Mouse (Mus musculus) midbrain, embryonic 14.5 days (tissue): ENCODE results near the gene Ift20. TPM values are rescaled to one million over a fixed set of nuclear protein-coding genes. Genes with fewer than 3 reads are reported as not detected.
"Not testable (repeated sequence)": the region's sequence is repeated elsewhere in the genome, so short reads cannot be mapped to it uniquely, and the experiment has no call there.

Experiments used
- ATAC-seq: fragments of 200-750 bp; cut with Nextera tagmentation; 2 replicates; pipeline ENCODE4 v1.8.0; 2017; ENCODE audit warnings: moderate number of reproducible peaks, moderate library complexity; ENCODE audit not compliant: low FRiP score, low TSS enrichment
- DNase-seq: peaks from one replicate; pipeline ENCODE4 v3.0.0-alpha.2; 2015
- H3K27ac ChIP-seq: fragments of 300-500 bp; sonication (generic); replicated peaks from 2 replicates; pipeline ENCODE4 v1.5.1; 2014; ENCODE audit warnings: mild to moderate bottlenecking, low read depth, low read length, moderate library complexity
- H3K27me3 ChIP-seq: fragments of 300-500 bp; sonication (generic); 2 replicates; pipeline ENCODE4 v1.6.1; 2014; ENCODE audit warnings: low read length, control low read depth, mixed read lengths; ENCODE audit not compliant: control insufficient read depth, insufficient read depth
- H3K36me3 ChIP-seq: fragments of 300-500 bp; sonication (generic); 2 replicates; pipeline ENCODE4 v1.6.1; 2014; ENCODE audit warnings: low read length, control low read depth; ENCODE audit not compliant: control insufficient read depth, insufficient read depth
- H3K4me1 ChIP-seq: fragments of 300-500 bp; sonication (generic); 2 replicates; pipeline ENCODE4 v1.6.1; 2014; ENCODE audit warnings: mild to moderate bottlenecking, antibody characterized with exemption, low read length, control low read depth; ENCODE audit not compliant: control insufficient read depth, insufficient read depth
- H3K4me2 ChIP-seq: fragments of 300-500 bp; sonication (generic); 2 replicates; pipeline ENCODE4 v1.6.1; 2014; ENCODE audit warnings: mild to moderate bottlenecking, low read length, moderate library complexity
- H3K4me3 ChIP-seq: fragments of 300-500 bp; sonication (generic); replicated peaks from 2 replicates; pipeline ENCODE4 v1.5.1; 2014; ENCODE audit warnings: low read depth, low read length
- H3K9ac ChIP-seq: fragments of 300-500 bp; sonication (generic); replicated peaks from 2 replicates; pipeline ENCODE4 v1.6.1; 2014; ENCODE audit warnings: mild to moderate bottlenecking, low read length, moderate library complexity
- H3K9me3 ChIP-seq: fragments of 300-500 bp; sonication (generic); 2 replicates; pipeline ENCODE4 v1.6.1; 2016; ENCODE audit warnings: low read length, control low read depth, mixed read lengths; ENCODE audit not compliant: control insufficient read depth
- WGBS: fragments of 180-500 bp; shearing (Covaris S2); extraction: QIAGEN DNeasy Blood & Tissue Kit; methylation state at CpG from one replicate; pipeline ENCODE4 v1.1.7; 2014; 5-methylcytosine and 5-hydroxymethylcytosine counted together
- polyA plus RNA-seq: library from polyadenylated mRNA; unstranded; fragments of >200 nt; fragmentation: Nextera tagmentation; extraction: Ambion mirVana; gene quantifications from 2 replicates; pipeline ENCODE4 v1.2.1, GENCODE M21; 2014

Ift20 gene
- polyA plus RNA-seq, 1 experiment from 2014 or later, result 133 TPM

- Histone ChIP-seq H3K4me3 (no peak overlapping the region), H3K4me1 (no peaks in the 10 kb centered on the region), H3K27ac (no peak overlapping the region), H3K4me2 (no peak overlapping the region), H3K27me3 (no peaks in the 10 kb centered on the region), H3K36me3 (peaks cover 49% of the 10 kb centered on the region), H3K9me3 (no peaks in the 10 kb centered on the region), H3K9ac (no peak overlapping the region)
- DNase-seq (no peak), ATAC-seq (no peak)
- WGBS, result 87% methylated on average over 10 of the region's 10 CpGs
Measured at GRCm38 (mm10) chr11:78568827-78569226, 32.7 kb downstream of the Ift20 start.

GRCm38 (mm10) chr11:78569806-78570205, 33.6 kb downstream of the Ift20 start:
- WGBS, result 88% methylated on average over 3 of the region's 3 CpGs
- no peak for DNase-seq
- Histone ChIP-seq H3K4me1 (no peaks in the 10 kb centered on the region), H3K9ac (no peak overlapping the region), H3K27ac (no peak overlapping the region), H3K27me3 (no peaks in the 10 kb centered on the region), H3K4me2 (no peak overlapping the region), H3K36me3 (peaks cover 56% of the 10 kb centered on the region), H3K9me3 (no peaks in the 10 kb centered on the region), H3K4me3 (no peak overlapping the region)
- ATAC-seq, result no peak

- Histone ChIP-seq H3K4me1 (no peaks in the 10 kb centered on the region), H3K9ac (no peak overlapping the region), H3K27me3 (no peaks in the 10 kb centered on the region), H3K36me3 (peaks cover 64% of the 10 kb centered on the region), H3K4me3 (no peak overlapping the region), H3K27ac (no peak overlapping the region), H3K9me3 (no peaks in the 10 kb centered on the region), H3K4me2 (no peak overlapping the region)
- ATAC-seq (no peak), DNase-seq (no peak)
- 95% methylated on average over 8 of the region's 8 CpGs for WGBS
Measured at GRCm38 (mm10) chr11:78571441-78571840, 35.3 kb downstream of the Ift20 start.

DNA sequence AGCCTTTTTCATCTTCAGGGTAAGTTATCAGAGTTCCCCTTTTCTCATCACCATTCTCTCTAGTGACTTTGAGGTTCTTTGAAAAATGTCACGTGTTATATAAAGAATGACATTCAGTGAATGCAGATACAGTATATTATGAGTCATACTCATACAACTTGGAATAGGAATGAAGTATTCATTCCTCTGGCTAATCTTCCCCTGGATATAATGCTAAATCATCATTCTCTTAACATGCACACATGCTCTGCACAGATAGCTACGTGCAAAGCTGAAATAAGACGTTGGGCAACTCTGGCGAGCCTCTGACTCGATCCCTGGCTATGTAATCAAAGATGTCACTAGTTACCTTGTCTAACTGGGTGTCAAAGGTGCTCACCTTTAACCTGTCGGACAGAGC, 35.7 kb downstream of the Ift20 start:
- Histone ChIP-seq H3K9ac (no peak overlapping the region), H3K27me3 (no peaks in the 10 kb centered on the region), H3K9me3 (no peaks in the 10 kb centered on the region), H3K4me3 (no peak overlapping the region), H3K4me2 (no peak overlapping the region), H3K4me1 (no peaks in the 10 kb centered on the region), H3K27ac (no peak overlapping the region), H3K36me3 (peaks cover 68% of the 10 kb centered on the region)
- ATAC-seq (no peak), DNase-seq (no peak)
- 94% methylated on average over 6 of the region's 6 CpGs for WGBS

DNA sequence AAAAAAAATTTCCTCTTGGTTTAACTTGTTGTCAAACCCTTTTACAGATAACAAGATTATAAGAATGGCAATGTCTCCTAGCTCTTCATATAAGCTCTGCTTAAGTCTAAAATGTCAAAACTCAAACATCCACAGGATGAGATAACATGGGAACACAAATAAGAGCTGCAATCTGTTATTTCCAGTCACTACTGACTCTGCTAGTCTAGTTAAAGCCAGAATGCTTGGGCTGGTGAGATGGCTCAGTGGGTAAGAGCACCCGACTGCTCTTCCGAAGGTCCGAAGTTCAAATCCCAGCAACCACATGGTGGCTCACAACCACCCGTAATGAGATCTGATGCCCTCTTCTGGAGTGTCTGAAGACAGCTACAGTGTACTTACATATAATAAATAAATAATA, 37.9 kb downstream of the Ift20 start:
- not testable (repeated sequence) for H3K4me2 ChIP-seq, H3K9me3 ChIP-seq, DNase-seq, H3K4me1 ChIP-seq, H3K27me3 ChIP-seq, ATAC-seq, H3K9ac ChIP-seq, H3K27ac ChIP-seq, H3K4me3 ChIP-seq
- WGBS, result 96% methylated on average over 3 of the region's 4 CpGs
- peaks cover 82% of the 10 kb centered on the region for H3K36me3 ChIP-seq

GRCm38 (mm10) chr11:78574536-78574935, 38.4 kb downstream of the Ift20 start:
- Histone ChIP-seq H3K4me3 (no peak overlapping the region), H3K9me3 (no peaks in the 10 kb centered on the region), H3K27ac (no peak overlapping the region), H3K36me3 (peaks cover 83% of the 10 kb centered on the region), H3K9ac (no peak overlapping the region), H3K4me1 (no peaks in the 10 kb centered on the region), H3K27me3 (no peaks in the 10 kb centered on the region), H3K4me2 (no peak overlapping the region)
- WGBS, result 94% methylated on average over 3 of the region's 3 CpGs
- no peak for ATAC-seq
- no peak for DNase-seq

- no peak overlapping the region for H3K4me2 ChIP-seq
- no peaks in the 10 kb centered on the region for H3K9me3 ChIP-seq
- H3K4me1 ChIP-seq, result no peaks in the 10 kb centered on the region
- ATAC-seq (no peak), DNase-seq (no peak)
- peaks cover 85% of the 10 kb centered on the region for H3K36me3 ChIP-seq
- WGBS, result 80% methylated on average over 2 of the region's 2 CpGs
- H3K27me3 ChIP-seq, result no peaks in the 10 kb centered on the region
- no peak overlapping the region for H3K4me3 ChIP-seq
- no peak overlapping the region for H3K27ac ChIP-seq
- no peak overlapping the region for H3K9ac ChIP-seq
Measured at GRCm38 (mm10) chr11:78574975-78575374, 38.8 kb downstream of the Ift20 start.

GRCm38 (mm10) chr11:78582848-78583247, 46.7 kb downstream of the Ift20 start:
- Histone ChIP-seq H3K27ac (no peak overlapping the region), H3K4me1 (no peaks in the 10 kb centered on the region), H3K9me3 (no peaks in the 10 kb centered on the region), H3K36me3 (peaks cover 61% of the 10 kb centered on the region), H3K9ac (no peak overlapping the region), H3K4me3 (no peak overlapping the region), H3K4me2 (no peak overlapping the region), H3K27me3 (no peaks in the 10 kb centered on the region)
- 92% methylated on average over 6 of the region's 6 CpGs for WGBS
- ATAC-seq, result no peak
- no peak for DNase-seq

DNA sequence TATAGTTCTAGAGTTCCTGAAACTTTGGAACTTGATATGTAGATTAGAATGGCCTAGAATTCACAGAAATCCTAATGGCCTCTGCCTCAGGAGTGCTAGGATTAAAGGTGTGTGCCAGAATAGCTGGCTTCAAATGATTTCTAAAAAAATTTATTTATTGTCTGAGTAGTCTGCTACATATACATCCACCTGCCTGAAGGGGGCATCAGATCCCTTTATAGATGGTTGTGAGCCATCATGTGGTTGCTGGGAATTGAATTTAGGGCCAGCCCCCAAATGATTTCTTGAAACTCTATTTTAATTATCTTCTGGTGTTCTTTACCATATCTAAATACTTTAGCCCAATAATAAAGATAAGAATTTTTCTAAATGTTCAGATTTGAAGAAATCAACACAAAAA, 49.9 kb downstream of the Ift20 start:
- Histone ChIP-seq H3K27me3 (no peaks in the 10 kb centered on the region), H3K4me3 (no peak overlapping the region), H3K4me1 (no peaks in the 10 kb centered on the region), H3K9me3 (no peaks in the 10 kb centered on the region), H3K36me3 (peaks cover 40% of the 10 kb centered on the region), H3K4me2 (no peak overlapping the region), H3K27ac (no peak overlapping the region), H3K9ac (no peak overlapping the region)
- ATAC-seq (no peak), DNase-seq (no peak)
